Mouse (Mus musculus): ENCODE measurements around the gene Nudt6. TPM values are rescaled to one million over a fixed set of nuclear protein-coding genes. Genes with fewer than 3 reads are reported as not detected.

The Nudt6 gene
- total RNA-seq, 2 experiments from 2014 or later = 24.8 to 25.5 TPM

- no peak for DNase-seq
Measured at GRCm38 (mm10) chr3:37383096-37383765, 36.8 kb downstream of the Nudt6 start.

GRCm38 (mm10) chr3:37381457-37381856 lies 38.6 kb downstream of the Nudt6 start:
- DNase-seq = no peak

- peak; percentile 52 for DNase-seq
Measured at GRCm38 (mm10) chr3:37379930-37380881, 39.8 kb downstream of the Nudt6 start.

- DNase-seq = peak; percentile 31
Measured at GRCm38 (mm10) chr3:37379201-37379600, 40.8 kb downstream of the Nudt6 start.

GRCm38 (mm10) chr3:37378412-37378811 lies 41.6 kb downstream of the Nudt6 start:
- peak; percentile 29 for DNase-seq

- no peak for DNase-seq
Measured at GRCm38 (mm10) chr3:37377926-37378325, 42.1 kb downstream of the Nudt6 start.

- no peak for DNase-seq
Measured at GRCm38 (mm10) chr3:37373712-37374111, 46.3 kb downstream of the Nudt6 start.

GRCm38 (mm10) chr3:37370407-37370806 lies 49.6 kb downstream of the Nudt6 start:
- DNase-seq = no peak

- no peak for DNase-seq
Measured at GRCm38 (mm10) chr3:37366381-37367053, 53.5 kb downstream of the Nudt6 start.

GRCm38 (mm10) chr3:37365976-37366375 lies 54.0 kb downstream of the Nudt6 start:
- no peak for DNase-seq

- DNase-seq = no peak
Measured at GRCm38 (mm10) chr3:37365144-37365543, 54.9 kb downstream of the Nudt6 start.

- DNase-seq = no peak
Measured at GRCm38 (mm10) chr3:37360729-37361128, 59.3 kb downstream of the Nudt6 start.

Other genes with a start within 250 kb of the Nudt6 start
- gene Il21, start 187.6 kb downstream of the Nudt6 start, total RNA-seq (2021) = not detected
- 1 to 10 TPM; 1.1 to 1.6 TPM for gene Bbs12, start 107.7 kb downstream of the Nudt6 start, total RNA-seq (2021)
- 1 to 10 TPM in 1 of 2 experiments, under 1 TPM in 1; 0.63 to 1.5 TPM for gene Cetn4, start 107.5 kb downstream of the Nudt6 start, total RNA-seq (2021)
- gene Fgf2, start 71.9 kb downstream of the Nudt6 start, total RNA-seq (2021) = 10 to 100 TPM; 15.9 to 17.5 TPM
- gene Spata5, start 315 bp downstream of the Nudt6 start, total RNA-seq (2021) = 10 to 100 TPM; 14.5 to 14.8 TPM
- 10 to 100 TPM; 51.7 to 61.1 TPM for gene Spry1, start 219.7 kb upstream of the Nudt6 start, total RNA-seq (2021)

Measured in gastrocnemius, postnatal 10 days (tissue).